Comparison of ENCODE assay signal across 30 mouse cellular contexts in genomic region chr12:78929900-78930299, GRCm38 (mm10). TPM values are rescaled to one million over a fixed set of nuclear protein-coding genes. Genes with fewer than 3 reads are reported as not detected.
"Had no signal": no experiment of that assay in that cellular context is flagged by ENCODE, and none has a peak within 500 bp of the region (broad histone marks: within the 10 kb centered on the region; RNA-seq: fewer than 3 reads in every experiment).

No protein-coding gene starts in this region.

- ATAC-seq: forebrain, embryonic 13.5 days; forebrain, embryonic 14.5 days; forebrain, embryonic 15.5 days; forebrain, embryonic 16.5 days; forebrain, postnatal 0 days had no signal

- H3K4me2 ChIP-seq: embryonic facial prominence, embryonic 12.5 days; embryonic facial prominence, embryonic 13.5 days; embryonic facial prominence, embryonic 15.5 days; forebrain, embryonic 12.5 days; forebrain, embryonic 13.5 days; forebrain, embryonic 15.5 days; heart, embryonic 11.5 days had no signal

- H3K4me3 ChIP-seq: embryonic facial prominence, embryonic 10.5 days; embryonic facial prominence, embryonic 12.5 days; embryonic facial prominence, embryonic 13.5 days; embryonic facial prominence, embryonic 15.5 days; erythroblast, embryonic 14.5 days; forebrain, embryonic 10.5 days; forebrain, embryonic 12.5 days; forebrain, embryonic 13.5 days; forebrain, embryonic 15.5 days; gastrocnemius, adult 2 months; heart, adult 2 months; heart, embryonic 10.5 days had no signal

- H3K27ac ChIP-seq: embryonic facial prominence, embryonic 10.5 days; embryonic facial prominence, embryonic 12.5 days; embryonic facial prominence, embryonic 13.5 days; embryonic facial prominence, embryonic 15.5 days; forebrain, embryonic 10.5 days; forebrain, embryonic 12.5 days; forebrain, embryonic 13.5 days; forebrain, embryonic 15.5 days; gastrocnemius, adult 2 months; heart, adult 2 months; heart, embryonic 10.5 days had no signal

- H3K4me1 ChIP-seq: embryonic facial prominence, embryonic 12.5 days; embryonic facial prominence, embryonic 13.5 days; embryonic facial prominence, embryonic 15.5 days; forebrain, embryonic 10.5 days; forebrain, embryonic 12.5 days; forebrain, embryonic 13.5 days; forebrain, embryonic 15.5 days had no signal

- H3K9me3 ChIP-seq: embryonic facial prominence, embryonic 10.5 days; embryonic facial prominence, embryonic 12.5 days; embryonic facial prominence, embryonic 13.5 days; embryonic facial prominence, embryonic 15.5 days; forebrain, embryonic 10.5 days; forebrain, embryonic 12.5 days; forebrain, embryonic 13.5 days; forebrain, embryonic 15.5 days; heart, embryonic 10.5 days had no signal

- H3K27me3 ChIP-seq: embryonic facial prominence, embryonic 12.5 days; embryonic facial prominence, embryonic 13.5 days; embryonic facial prominence, embryonic 15.5 days; forebrain, embryonic 12.5 days; forebrain, embryonic 13.5 days; forebrain, embryonic 15.5 days had no signal

- H3K9ac ChIP-seq: embryonic facial prominence, embryonic 12.5 days; embryonic facial prominence, embryonic 13.5 days; embryonic facial prominence, embryonic 15.5 days; forebrain, embryonic 12.5 days; forebrain, embryonic 13.5 days; forebrain, embryonic 15.5 days; forebrain, postnatal 0 days had no signal

- DNase-seq: cerebellum, adult 9-11 months; cerebellum, postnatal 10 days; cerebellum, postnatal 14 days; cerebellum, postnatal 25 days; cerebellum, postnatal 36 days; embryo, embryonic 11 days; forebrain, postnatal 0 days; gastrocnemius, adult 2 months; gastrocnemius, postnatal 10 days; gastrocnemius, postnatal 14 days; gastrocnemius, postnatal 25 days; gastrocnemius, postnatal 36 days; heart, adult 11 months; heart, adult 18-20 months; heart, adult 2 months had no signal

- H3K36me3 ChIP-seq: embryonic facial prominence, embryonic 10.5 days; embryonic facial prominence, embryonic 12.5 days; embryonic facial prominence, embryonic 13.5 days; embryonic facial prominence, embryonic 15.5 days; forebrain, embryonic 10.5 days; forebrain, embryonic 12.5 days; forebrain, embryonic 15.5 days; heart, embryonic 10.5 days had no signal

RNA-seq across cellular contexts. Expression of gene Plek2, which starts 23.1 kb away (rescaled TPM):
- total RNA-seq: common myeloid progenitor, adult 5-6 weeks; gastrocnemius, adult 8-10 months had no signal
